Mouse (Mus musculus): Measurements from ENCODE around the gene Ntf5. TPM values are rescaled to one million over a fixed set of nuclear protein-coding genes. Genes with fewer than 3 reads are reported as not detected.

The Ntf5 gene
- polyA plus RNA-seq (2014; fragmentation: Nextera tagmentation; extraction: Ambion mirVana): 0.13 TPM in 1 of 2 replicates, not detected in the other

GRCm38 (mm10) chr7:45413113-45413863 is at the start of gene Ntf5:
Gene Ntf5 (plus strand): TSS chr7:45413695.
- 3% methylated on average over 45 of the region's 45 CpGs for WGBS
- Histone ChIP-seq H3K4me3 (replicated peaks; ENCODE audit: low read length) (peak within 1 kb of the TSS; percentile 41), H3K9ac (peak within 1 kb of the TSS; percentile 54), H3K27me3 (ENCODE audit: control insufficient read depth, insufficient read depth, low read length) (peaks cover 99% of the 10 kb centered on the region), H3K9me3 (ENCODE audit: control insufficient read depth, low read length) (no peaks in the 10 kb centered on the region), H3K27ac (no peak within 1 kb of the TSS), H3K4me2 (replicated peaks) (peak within 1 kb of the TSS; percentile 69), H3K36me3 (replicated peaks; ENCODE audit: control insufficient read depth, insufficient read depth) (no peaks in the 10 kb centered on the region), H3K4me1 (replicated peaks; ENCODE audit: control insufficient read depth, insufficient read depth, low read length) (peaks cover 10% of the 10 kb centered on the region)
- no peak for ATAC-seq (ENCODE audit: low FRiP score)
- DNase-seq (ENCODE audit: low spot score): no peak

GRCm38 (mm10) chr7:45363983-45364382 is 49.5 kb upstream of the Ntf5 start:
- WGBS: 92% methylated on average over 2 of the region's 2 CpGs
- H3K4me3 ChIP-seq (replicated peaks; ENCODE audit: low read length): no peak overlapping the region
- no peak for DNase-seq (ENCODE audit: low spot score)
- H3K9me3 ChIP-seq (ENCODE audit: control insufficient read depth, low read length): no peaks in the 10 kb centered on the region
- no peak overlapping the region for H3K27ac ChIP-seq
- peaks cover 3% of the 10 kb centered on the region for H3K27me3 ChIP-seq (ENCODE audit: control insufficient read depth, insufficient read depth, low read length)
- H3K36me3 ChIP-seq (replicated peaks; ENCODE audit: control insufficient read depth, insufficient read depth): peaks cover 5% of the 10 kb centered on the region; the same call in 1 of the 2 replicates
- ATAC-seq (ENCODE audit: low FRiP score): no peak
- peaks cover 30% of the 10 kb centered on the region for H3K4me1 ChIP-seq (replicated peaks; ENCODE audit: control insufficient read depth, insufficient read depth, low read length)
- no peak overlapping the region for H3K4me2 ChIP-seq (replicated peaks)
- no peak overlapping the region for H3K9ac ChIP-seq

GRCm38 (mm10) chr7:45365742-45366651 is 47.5 kb upstream of the Ntf5 start:
- Histone ChIP-seq H3K36me3 (replicated peaks; ENCODE audit: control insufficient read depth, insufficient read depth) (no peaks in the 10 kb centered on the region), H3K9ac (peak overlapping the region; percentile 87), H3K9me3 (ENCODE audit: control insufficient read depth, low read length) (no peaks in the 10 kb centered on the region), H3K4me2 (replicated peaks) (peak overlapping the region; percentile 75), H3K27ac (peak overlapping the region; percentile 77), H3K4me1 (replicated peaks; ENCODE audit: control insufficient read depth, insufficient read depth, low read length) (peaks cover 33% of the 10 kb centered on the region), H3K4me3 (replicated peaks; ENCODE audit: low read length) (peak overlapping the region; percentile 80), H3K27me3 (ENCODE audit: control insufficient read depth, insufficient read depth, low read length) (peaks cover 8% of the 10 kb centered on the region)
- ATAC-seq (ENCODE audit: low FRiP score) (no peak), DNase-seq (ENCODE audit: low spot score) (peak; percentile 53)
- WGBS: 4% methylated on average over 34 of the region's 35 CpGs

- Histone ChIP-seq H3K27me3 (ENCODE audit: control insufficient read depth, insufficient read depth, low read length) (peaks cover 8% of the 10 kb centered on the region), H3K4me3 (replicated peaks; ENCODE audit: low read length) (peak within 1 kb of the TSS; percentile 80), H3K4me2 (replicated peaks) (peak within 1 kb of the TSS; percentile 75), H3K9ac (peak within 1 kb of the TSS; percentile 87), H3K27ac (peak within 1 kb of the TSS; percentile 83), H3K36me3 (replicated peaks; ENCODE audit: control insufficient read depth, insufficient read depth) (0 out of 2 replicates have a peak, but pooled peaks cover 4% of the 10 kb centered on the region), H3K9me3 (ENCODE audit: control insufficient read depth, low read length) (no peaks in the 10 kb centered on the region), H3K4me1 (replicated peaks; ENCODE audit: control insufficient read depth, insufficient read depth, low read length) (peaks cover 35% of the 10 kb centered on the region)
- ATAC-seq (ENCODE audit: low FRiP score) (peak; percentile 43), DNase-seq (ENCODE audit: low spot score) (no peak)
- 0% methylated on average over 20 of the region's 26 CpGs for WGBS
Measured at GRCm38 (mm10) chr7:45366652-45367019, 46.9 kb upstream of the Ntf5 start, which contains the start of gene Ppfia3. Gene Ppfia3 (minus strand): TSS chr7:45367019.

- Histone ChIP-seq H3K9ac (peak overlapping the region; percentile 87), H3K4me1 (replicated peaks; ENCODE audit: control insufficient read depth, insufficient read depth, low read length) (peaks cover 31% of the 10 kb centered on the region), H3K27ac (peak overlapping the region; percentile 83), H3K27me3 (ENCODE audit: control insufficient read depth, insufficient read depth, low read length) (peaks cover 8% of the 10 kb centered on the region), H3K4me3 (replicated peaks; ENCODE audit: low read length) (peak overlapping the region; percentile 80), H3K36me3 (replicated peaks; ENCODE audit: control insufficient read depth, insufficient read depth) (peaks cover 10% of the 10 kb centered on the region; the same call in 1 of the 2 replicates), H3K9me3 (ENCODE audit: control insufficient read depth, low read length) (no peaks in the 10 kb centered on the region), H3K4me2 (replicated peaks) (peak overlapping the region; percentile 75)
- WGBS: under 1% methylated on average over 70 of the region's 70 CpGs
- DNase-seq (ENCODE audit: low spot score): peak; percentile 95
- peak; percentile 90 for ATAC-seq (ENCODE audit: low FRiP score)
Measured at GRCm38 (mm10) chr7:45367020-45367880, 46.2 kb upstream of the Ntf5 start.

- 76% methylated on average over 11 of the region's 15 CpGs for WGBS
- Histone ChIP-seq H3K4me2 (replicated peaks) (peak overlapping the region; percentile 75), H3K4me3 (replicated peaks; ENCODE audit: low read length) (peak overlapping the region; percentile 80), H3K9me3 (ENCODE audit: control insufficient read depth, low read length) (no peaks in the 10 kb centered on the region), H3K9ac (peak overlapping the region; percentile 73), H3K36me3 (replicated peaks; ENCODE audit: control insufficient read depth, insufficient read depth) (peaks cover 19% of the 10 kb centered on the region), H3K27ac (peak overlapping the region; percentile 83; the same call in 1 of the 2 replicates), H3K27me3 (ENCODE audit: control insufficient read depth, insufficient read depth, low read length) (peaks cover 8% of the 10 kb centered on the region), H3K4me1 (replicated peaks; ENCODE audit: control insufficient read depth, insufficient read depth, low read length) (peaks cover 31% of the 10 kb centered on the region)
- ATAC-seq (ENCODE audit: low FRiP score): no peak
- no peak for DNase-seq (ENCODE audit: low spot score)
Measured at GRCm38 (mm10) chr7:45368178-45368577, 45.3 kb upstream of the Ntf5 start.

GRCm38 (mm10) chr7:45369022-45369745 is 44.3 kb upstream of the Ntf5 start:
- WGBS: 73% methylated on average over 16 of the region's 16 CpGs
- Histone ChIP-seq H3K4me2 (replicated peaks) (peak overlapping the region; percentile 87), H3K27me3 (ENCODE audit: control insufficient read depth, insufficient read depth, low read length) (peaks cover 8% of the 10 kb centered on the region), H3K27ac (no peak overlapping the region), H3K4me1 (replicated peaks; ENCODE audit: control insufficient read depth, insufficient read depth, low read length) (peaks cover 31% of the 10 kb centered on the region), H3K9ac (no peak overlapping the region), H3K4me3 (replicated peaks; ENCODE audit: low read length) (peak overlapping the region; percentile 42; the same call in 1 of the 2 replicates), H3K36me3 (replicated peaks; ENCODE audit: control insufficient read depth, insufficient read depth) (peaks cover 29% of the 10 kb centered on the region), H3K9me3 (ENCODE audit: control insufficient read depth, low read length) (no peaks in the 10 kb centered on the region)
- DNase-seq (ENCODE audit: low spot score) (no peak), ATAC-seq (ENCODE audit: low FRiP score) (no peak)

GRCm38 (mm10) chr7:45369836-45370474 is 43.5 kb upstream of the Ntf5 start:
- 10% methylated on average over 50 of the region's 52 CpGs for WGBS
- Histone ChIP-seq H3K9ac (peak overlapping the region; percentile 60), H3K4me1 (replicated peaks; ENCODE audit: control insufficient read depth, insufficient read depth, low read length) (peaks cover 26% of the 10 kb centered on the region), H3K36me3 (replicated peaks; ENCODE audit: control insufficient read depth, insufficient read depth) (peaks cover 37% of the 10 kb centered on the region), H3K27ac (no peak overlapping the region), H3K4me3 (replicated peaks; ENCODE audit: low read length) (peak overlapping the region; percentile 42), H3K9me3 (ENCODE audit: control insufficient read depth, low read length) (no peaks in the 10 kb centered on the region), H3K4me2 (replicated peaks) (peak overlapping the region; percentile 87), H3K27me3 (ENCODE audit: control insufficient read depth, insufficient read depth, low read length) (peaks cover 8% of the 10 kb centered on the region)
- DNase-seq (ENCODE audit: low spot score) (peak; percentile 47), ATAC-seq (ENCODE audit: low FRiP score) (peak; percentile 7)
